In the genomic region with DNA sequence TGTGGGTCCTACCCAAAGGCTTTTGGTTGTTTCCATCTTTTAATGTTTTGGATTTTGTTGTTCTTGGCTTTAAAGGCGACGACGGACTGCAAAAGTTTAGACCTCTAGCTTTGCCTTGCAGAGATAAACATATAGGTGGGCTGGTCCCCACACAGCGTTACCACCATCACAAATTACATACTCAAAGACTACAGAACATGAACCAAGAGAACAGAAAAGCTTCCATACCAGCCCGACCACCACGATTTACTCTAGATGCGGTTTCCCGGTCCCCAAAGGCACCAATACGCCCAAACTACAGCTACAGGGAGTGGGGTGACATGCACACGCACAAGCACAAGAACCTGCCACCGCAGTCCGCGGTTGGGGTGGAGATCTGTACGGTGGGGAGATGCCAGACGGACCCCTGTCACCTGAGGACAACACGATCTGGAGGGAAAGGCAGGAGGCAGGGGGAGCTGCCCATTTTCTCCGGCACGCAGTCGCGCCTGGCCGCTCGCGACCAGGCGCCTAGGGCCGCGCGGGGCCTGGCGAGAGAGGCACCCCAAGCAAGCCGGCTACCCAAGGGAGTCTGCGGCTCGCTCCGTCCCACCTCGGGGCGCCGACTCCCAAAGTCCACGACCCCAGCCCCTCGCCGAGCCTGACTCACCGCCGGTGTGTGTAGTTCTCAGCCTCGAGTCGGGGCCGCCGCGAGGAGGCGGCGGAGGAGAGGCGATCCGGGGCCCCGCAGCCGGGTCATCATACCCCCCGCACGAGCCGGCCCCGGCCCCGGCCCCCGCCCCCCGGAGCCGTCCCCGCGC, we compare ENCODE assay signal across 8 mouse cellular contexts. TPM values are rescaled to one million over a fixed set of nuclear protein-coding genes. Genes with fewer than 3 reads are reported as not detected.
DNase-seq lines count a peak whose midpoint lies in the region; ATAC-seq and TF ChIP-seq lines count a peak whose summit lies in the region.

No protein-coding gene starts in this region.

- peak overlapping the region; percentile 92 for H3K4me3 ChIP-seq in forebrain, postnatal 0 days (ENCODE audit: low read depth, low read length)
- H3K4me3 ChIP-seq in kidney, embryonic 15.5 days (replicated peaks) = peak overlapping the region; percentile 96
- H3K4me3 ChIP-seq in testis, adult 2 months (ENCODE audit: control insufficient read depth, low read depth, low read length) = peak overlapping the region; percentile 100

- peak; percentile 13; the same call in 1 of the 2 replicates for TF ChIP-seq CTCF in forebrain, postnatal 0 days (IDR thresholded peaks at IDR 0.05; ENCODE audit: low read depth)
- no peak for TF ChIP-seq CTCF in testis, adult 2 months (IDR thresholded peaks at IDR 0.05; ENCODE audit: control insufficient read depth, insufficient read depth, insufficient replicate concordance, low read depth, low read length)

- WGBS in forebrain, postnatal 0 days = 1% methylated on average over 50 of the region's 61 CpGs
- under 1% methylated on average over 51 of the region's 61 CpGs for WGBS in kidney, embryonic 15.5 days

- peak; percentile 49; the same call in 1 of the 2 replicates for TF ChIP-seq POLR2A in testis, adult 2 months (IDR thresholded peaks at IDR 0.05; ENCODE audit: control insufficient read depth, low read depth, low read length)

- DNase-seq in kidney, adult 18-20 months = peak; percentile 56
- DNase-seq in kidney, adult 8-10 months = no peak
- peak; percentile 58 for DNase-seq in cerebellum, adult 11-12 months
- peak; percentile 49 for DNase-seq in forebrain, postnatal 0 days
- DNase-seq in mesoderm, embryonic 11.5 days (ENCODE audit: low read depth, low spot score) = peak; percentile 35

- no peaks in the 10 kb centered on the region for H3K9me3 ChIP-seq in forebrain, postnatal 0 days (ENCODE audit: low read length)
- H3K9me3 ChIP-seq in kidney, embryonic 15.5 days (replicated peaks) = no peaks in the 10 kb centered on the region

- H3K4me1 ChIP-seq in forebrain, postnatal 0 days (ENCODE audit: insufficient read depth) = peaks cover 9% of the 10 kb centered on the region; the same call in 1 of the 2 replicates
- H3K4me1 ChIP-seq in kidney, embryonic 15.5 days = peaks cover 29% of the 10 kb centered on the region
- peaks cover 7% of the 10 kb centered on the region for H3K4me1 ChIP-seq in testis, adult 2 months (ENCODE audit: control insufficient read depth, insufficient read depth, low read length)

- H3K9ac ChIP-seq in forebrain, postnatal 0 days = peak overlapping the region; percentile 88
- peak overlapping the region; percentile 94 for H3K9ac ChIP-seq in kidney, embryonic 15.5 days

- peak; percentile 13 for ATAC-seq in CD4-positive, CD25-positive, alpha-beta regulatory T cell, adult 4 months
- peak; percentile 70 for ATAC-seq in forebrain, postnatal 0 days
- ATAC-seq in kidney, embryonic 15.5 days (replicated peaks; ENCODE audit: low FRiP score) = peak; percentile 84

- no peaks in the 10 kb centered on the region for H3K27me3 ChIP-seq in forebrain, postnatal 0 days (ENCODE audit: insufficient read depth, low read length)
- peaks cover 8% of the 10 kb centered on the region; the same call in 1 of the 2 replicates for H3K27me3 ChIP-seq in kidney, embryonic 15.5 days
- no peaks in the 10 kb centered on the region for H3K27me3 ChIP-seq in testis, adult 2 months (ENCODE audit: control insufficient read depth, insufficient read depth, low read length)

- no peaks in the 10 kb centered on the region for H3K36me3 ChIP-seq in forebrain, postnatal 0 days (ENCODE audit: insufficient read depth)
- H3K36me3 ChIP-seq in kidney, embryonic 15.5 days = no peaks in the 10 kb centered on the region
- H3K36me3 ChIP-seq in testis, adult 2 months (ENCODE audit: control insufficient read depth, insufficient read depth, low read length) = no peaks in the 10 kb centered on the region

- peak overlapping the region; percentile 91 for H3K27ac ChIP-seq in forebrain, postnatal 0 days (ENCODE audit: low read depth, low read length)
- peak overlapping the region; percentile 91 for H3K27ac ChIP-seq in kidney, embryonic 15.5 days
- H3K27ac ChIP-seq in testis, adult 2 months (ENCODE audit: control insufficient read depth, insufficient read depth, low read depth, low read length) = peak overlapping the region; percentile 86

- peak overlapping the region; percentile 72 for H3K4me2 ChIP-seq in forebrain, postnatal 0 days (ENCODE audit: low read depth)
- H3K4me2 ChIP-seq in kidney, embryonic 15.5 days = peak overlapping the region; percentile 75

RNA-seq across cellular contexts. Expression of a gene that starts 0.8 kb away (rescaled TPM):
- 10 to 100 TPM; 25.6 to 29.8 TPM for polyA plus RNA-seq in CD4-positive, CD25-positive, alpha-beta regulatory T cell, adult 4 months (2017; shearing (Covaris generic))
- 36.1 and 47.4 TPM in 2 replicates for total RNA-seq in forebrain, postnatal 0 days (2014; rRNA removed)
- polyA plus RNA-seq in forebrain, postnatal 0 days (2015; fragmentation: Nextera tagmentation; extraction: Ambion mirVana) = 4.2 and 5.6 TPM in 2 replicates
- 10.6 and 11.0 TPM in 2 replicates for polyA plus RNA-seq in kidney, embryonic 15.5 days (2015; fragmentation: Nextera tagmentation; extraction: Ambion mirVana)
- polyA plus RNA-seq in testis, adult 2 months (2012; rRNA removed) = 203 and 224 TPM in 2 replicates

RNA-seq across cellular contexts. Expression of a gene that starts 18.7 kb away (rescaled TPM):
- 10 to 100 TPM; 17.5 to 19.5 TPM for polyA plus RNA-seq in CD4-positive, CD25-positive, alpha-beta regulatory T cell, adult 4 months (2017; shearing (Covaris generic))
- total RNA-seq in forebrain, postnatal 0 days (2014; rRNA removed) = 5.2 and 5.3 TPM in 2 replicates
- polyA plus RNA-seq in forebrain, postnatal 0 days (2015; fragmentation: Nextera tagmentation; extraction: Ambion mirVana) = 13.5 and 20.5 TPM in 2 replicates
- 25.1 and 28.3 TPM in 2 replicates for polyA plus RNA-seq in kidney, embryonic 15.5 days (2015; fragmentation: Nextera tagmentation; extraction: Ambion mirVana)
- polyA plus RNA-seq in testis, adult 2 months (2012; rRNA removed) = 7.6 and 8.5 TPM in 2 replicates

RNA-seq across cellular contexts. Expression of a gene that starts 18.8 kb away (rescaled TPM):
- 10 to 100 TPM; 20.6 to 31.7 TPM for polyA plus RNA-seq in CD4-positive, CD25-positive, alpha-beta regulatory T cell, adult 4 months (2017; shearing (Covaris generic))
- total RNA-seq in forebrain, postnatal 0 days (2014; rRNA removed) = 22.1 and 26.1 TPM in 2 replicates
- 14.8 and 17.2 TPM in 2 replicates for polyA plus RNA-seq in forebrain, postnatal 0 days (2015; fragmentation: Nextera tagmentation; extraction: Ambion mirVana)
- polyA plus RNA-seq in kidney, embryonic 15.5 days (2015; fragmentation: Nextera tagmentation; extraction: Ambion mirVana) = 18.9 and 19.6 TPM in 2 replicates
- 33.9 and 36.2 TPM in 2 replicates for polyA plus RNA-seq in testis, adult 2 months (2012; rRNA removed)

RNA-seq across cellular contexts. Expression of a gene that starts 18.8 kb away (rescaled TPM):
- polyA plus RNA-seq in CD4-positive, CD25-positive, alpha-beta regulatory T cell, adult 4 months (2017; shearing (Covaris generic)) = under 1 TPM in 1 of 2 experiments, not detected in 1; 0.52 TPM
- 0.29 and 1.0 TPM in 2 replicates for total RNA-seq in forebrain, postnatal 0 days (2014; rRNA removed)
- 0.08 TPM in 2 replicates for polyA plus RNA-seq in forebrain, postnatal 0 days (2015; fragmentation: Nextera tagmentation; extraction: Ambion mirVana)
- 0.27 and 0.30 TPM in 2 replicates for polyA plus RNA-seq in kidney, embryonic 15.5 days (2015; fragmentation: Nextera tagmentation; extraction: Ambion mirVana)
- 2.2 TPM in 2 replicates for polyA plus RNA-seq in testis, adult 2 months (2012; rRNA removed)

RNA-seq across cellular contexts. Expression of a gene that starts 41.9 kb away (rescaled TPM):
- 1 to 10 TPM; 6.2 to 8.6 TPM for polyA plus RNA-seq in CD4-positive, CD25-positive, alpha-beta regulatory T cell, adult 4 months (2017; shearing (Covaris generic))
- not detected in 2 replicates for total RNA-seq in forebrain, postnatal 0 days (2014; rRNA removed)
- polyA plus RNA-seq in forebrain, postnatal 0 days (2015; fragmentation: Nextera tagmentation; extraction: Ambion mirVana) = not detected in 2 replicates
- polyA plus RNA-seq in kidney, embryonic 15.5 days (2015; fragmentation: Nextera tagmentation; extraction: Ambion mirVana) = 0.14 and 0.17 TPM in 2 replicates
- polyA plus RNA-seq in testis, adult 2 months (2012; rRNA removed) = 0.68 and 3.2 TPM in 2 replicates

Comparison
In these comparisons a context has a peak if more than half of its experiments do, and no peak if none do; other contexts are left out.
1. DNase-seq: peak in kidney, adult 18-20 months (single experiment), cerebellum, adult 11-12 months (single experiment), forebrain, postnatal 0 days (single experiment) and mesoderm, embryonic 11.5 days (single experiment); none in kidney, adult 8-10 months (0 of 2).
2. ATAC-seq: peak in every context shown above with its lines; median percentile 84 in kidney, embryonic 15.5 days; 70 in forebrain, postnatal 0 days; 13 in CD4-positive, CD25-positive, alpha-beta regulatory T cell, adult 4 months.
3. Peak in every context shown above with its lines, with median percentiles within 50 percentile points of each other: H3K27ac ChIP-seq and H3K4me3 ChIP-seq.